Mouse (Mus musculus): ENCODE data around the gene Gpm6b. TPM values are rescaled to one million over a fixed set of nuclear protein-coding genes. Genes with fewer than 3 reads are reported as not detected.

Gene Gpm6b
- total RNA-seq, 4 experiments from 2014 or later = 10.5 to 11.3 (median 10.5) TPM

- no peak for DNase-seq (ENCODE audit: low spot score)
Measured at GRCm38 (mm10) chrX:166304355-166304754, 65.6 kb downstream of the Gpm6b start.

GRCm38 (mm10) chrX:166307437-166308222 is 68.9 kb downstream of the Gpm6b start:
- no peak for DNase-seq (ENCODE audit: low spot score)

DNA sequence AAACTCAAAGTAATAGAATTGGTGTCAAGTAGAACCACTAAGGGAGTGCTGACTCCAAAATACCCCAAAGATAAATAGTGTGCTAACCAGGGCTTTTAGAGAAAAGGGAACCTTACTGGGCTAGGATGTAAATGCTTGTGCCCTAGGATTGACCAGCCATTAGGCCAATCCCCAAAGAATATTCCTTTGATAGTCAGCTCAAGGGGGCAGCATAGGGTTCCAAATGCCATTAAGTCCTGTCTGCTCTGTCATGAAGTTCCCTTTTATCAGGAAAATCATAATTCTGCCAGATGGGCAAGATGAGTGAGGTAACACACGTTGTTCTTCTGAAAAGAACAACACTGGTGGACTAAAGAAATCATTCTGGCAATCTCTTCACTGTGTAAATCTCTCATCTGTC is 70.1 kb downstream of the Gpm6b start:
- DNase-seq (ENCODE audit: low spot score) = no peak

DNA sequence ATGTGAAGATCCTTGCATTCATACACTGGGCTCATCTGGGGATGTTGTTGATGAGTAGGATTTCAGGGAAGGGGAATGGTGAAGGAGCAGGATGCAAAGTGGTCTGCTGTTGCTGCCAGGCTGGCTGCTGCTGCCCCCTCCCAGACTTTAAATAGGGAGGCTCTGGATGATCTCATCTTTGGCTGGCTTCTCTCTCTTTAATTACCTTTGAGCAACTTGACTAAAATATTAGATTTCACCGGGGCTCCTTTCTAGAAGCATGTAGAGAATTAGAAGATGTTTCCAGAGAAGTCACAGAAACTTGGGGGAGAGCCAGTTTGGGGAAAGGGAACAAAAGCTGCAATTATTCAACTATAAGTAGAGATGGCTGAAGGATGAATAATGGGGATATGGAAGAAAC is 76.5 kb downstream of the Gpm6b start:
- no peak for DNase-seq (ENCODE audit: low spot score)

DNA sequence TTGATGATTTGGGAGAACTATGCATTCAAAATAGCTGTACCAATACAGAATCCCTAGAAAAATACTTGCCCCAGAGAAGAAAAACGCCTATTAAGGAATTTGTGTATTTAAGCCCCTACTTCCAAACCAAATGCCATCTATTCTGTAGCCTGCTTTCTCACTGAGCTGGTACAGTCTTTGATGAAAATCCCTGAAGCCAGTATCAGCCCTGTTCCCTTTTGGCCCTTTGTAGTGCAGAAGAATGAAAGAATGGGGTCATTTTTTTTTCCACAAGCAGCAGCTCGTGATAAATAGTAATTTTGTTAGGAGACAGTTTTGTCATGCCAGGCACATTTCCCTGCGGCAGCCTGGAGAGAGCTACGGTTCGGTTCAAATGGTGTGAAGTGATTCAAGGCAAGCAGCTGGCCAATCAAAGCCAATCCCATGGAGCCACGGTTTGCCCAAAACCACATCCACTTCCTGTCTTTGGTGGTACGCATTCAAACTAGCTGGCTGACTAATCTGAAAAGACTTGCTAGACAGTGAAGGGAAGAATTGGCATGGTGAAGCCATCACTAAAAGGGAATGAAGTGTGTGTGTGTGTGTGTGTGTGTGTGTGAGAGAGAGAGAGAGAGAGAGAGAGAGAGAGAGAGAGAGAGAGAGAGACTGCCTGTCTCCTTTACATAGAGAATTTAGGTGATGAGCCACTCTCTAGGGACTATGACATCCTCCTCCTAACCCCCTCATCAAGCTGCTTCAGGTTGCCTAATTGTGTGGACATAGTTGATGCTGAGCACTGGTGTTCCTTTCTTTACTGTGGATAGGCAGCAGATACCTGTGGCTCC is 78.1 kb downstream of the Gpm6b start:
- DNase-seq (ENCODE audit: low spot score) = no peak

- DNase-seq (ENCODE audit: low spot score) = no peak
Measured at GRCm38 (mm10) chrX:166317376-166317679, 78.6 kb downstream of the Gpm6b start.

- DNase-seq (ENCODE audit: low spot score) = no peak
Measured at GRCm38 (mm10) chrX:166323226-166323625, 84.5 kb downstream of the Gpm6b start.

GRCm38 (mm10) chrX:166327621-166328020 is 88.9 kb downstream of the Gpm6b start:
- no peak for DNase-seq (ENCODE audit: low spot score)

- no peak for DNase-seq (ENCODE audit: low spot score)
Measured at GRCm38 (mm10) chrX:166328219-166328901, 89.6 kb downstream of the Gpm6b start.

DNA sequence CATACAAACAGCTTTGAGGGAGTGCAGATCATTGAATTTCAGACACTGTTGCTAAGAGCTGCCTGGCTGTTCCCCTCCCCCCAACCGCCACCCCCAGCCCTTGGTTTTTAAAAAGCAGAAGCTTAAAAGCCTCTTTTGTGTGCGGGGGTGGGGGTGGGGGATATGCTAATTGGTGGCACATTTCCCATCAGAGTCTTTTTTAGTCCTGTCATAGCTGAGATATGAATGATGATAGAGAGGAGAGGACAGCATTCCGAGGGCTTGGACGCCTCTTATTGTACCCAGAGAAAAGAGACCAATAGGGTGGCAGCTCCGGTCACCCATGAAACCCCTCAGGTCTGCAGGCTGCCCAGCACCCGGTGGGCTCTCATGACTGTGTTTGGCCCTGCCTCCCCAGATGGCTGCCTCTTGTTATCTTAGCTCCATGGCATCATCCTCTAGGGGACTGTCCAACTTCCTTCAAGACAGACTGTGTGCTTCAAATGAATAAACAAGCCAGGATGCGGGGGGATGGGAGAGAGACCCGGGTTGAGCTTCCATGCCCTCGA is 90.3 kb downstream of the Gpm6b start:
- no peak for DNase-seq (ENCODE audit: low spot score)

GRCm38 (mm10) chrX:166334516-166335136 is 95.9 kb downstream of the Gpm6b start:
- DNase-seq (ENCODE audit: low spot score) = no peak

- no peak for DNase-seq (ENCODE audit: low spot score)
Measured at GRCm38 (mm10) chrX:166338353-166338752, 99.6 kb downstream of the Gpm6b start.

DNA sequence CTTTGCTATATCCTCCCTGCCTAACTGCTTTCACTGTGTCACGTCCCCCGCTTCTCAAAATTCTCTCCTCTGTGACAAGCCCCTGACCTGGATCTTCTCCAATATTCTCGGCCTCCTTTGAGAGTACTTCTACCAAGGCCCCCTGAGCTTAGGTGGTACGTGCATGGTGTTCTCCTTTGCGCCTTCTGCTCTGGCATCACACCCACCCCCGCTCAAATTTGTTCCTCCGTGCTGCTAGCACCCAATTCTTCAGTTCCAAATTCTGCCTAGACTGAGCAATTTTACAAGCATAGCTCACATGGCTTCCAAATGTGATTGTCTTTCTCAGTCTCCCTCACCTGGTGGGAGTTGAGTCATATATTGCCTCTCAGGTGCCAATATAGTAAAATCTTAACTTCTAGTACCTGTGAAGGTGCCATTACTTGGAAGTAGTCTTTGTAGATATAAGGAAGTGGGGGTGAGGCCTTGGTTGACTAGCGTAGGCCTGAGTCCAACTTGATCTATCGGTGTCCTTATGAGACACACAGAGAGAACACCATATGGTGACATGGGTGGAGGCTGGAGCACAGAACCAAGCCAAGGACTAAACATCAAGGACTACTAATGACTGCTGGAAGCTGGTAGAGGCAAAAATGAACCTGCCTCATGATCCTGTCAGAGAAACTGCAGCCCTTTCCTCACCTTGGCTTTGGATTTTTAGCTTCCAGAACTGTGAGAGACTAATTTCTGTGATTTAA is 100.2 kb downstream of the Gpm6b start:
- DNase-seq (ENCODE audit: low spot score) = no peak

- DNase-seq (ENCODE audit: low spot score) = no peak
Measured at GRCm38 (mm10) chrX:166339911-166340310, 101.2 kb downstream of the Gpm6b start.

DNA sequence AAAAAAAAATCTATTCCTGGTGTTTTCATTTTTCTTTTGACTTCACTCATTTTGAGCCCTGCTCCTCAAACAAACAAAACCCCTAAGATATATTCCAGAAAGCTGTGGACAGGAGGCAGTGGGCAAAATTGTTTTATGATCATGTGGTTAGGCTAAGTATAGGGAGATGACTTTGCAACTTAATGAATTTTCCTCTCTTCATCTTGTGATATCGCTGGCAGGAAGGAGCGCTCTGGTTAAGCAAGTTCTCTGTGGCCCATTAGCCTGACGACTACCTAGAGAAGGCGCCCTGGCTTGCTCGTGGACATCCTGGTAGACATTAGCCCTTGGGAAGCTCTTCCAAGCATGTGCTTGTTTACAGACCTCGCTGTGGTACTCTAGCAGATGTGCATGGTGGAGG is 103.1 kb downstream of the Gpm6b start:
- DNase-seq (ENCODE audit: low spot score) = no peak

DNA sequence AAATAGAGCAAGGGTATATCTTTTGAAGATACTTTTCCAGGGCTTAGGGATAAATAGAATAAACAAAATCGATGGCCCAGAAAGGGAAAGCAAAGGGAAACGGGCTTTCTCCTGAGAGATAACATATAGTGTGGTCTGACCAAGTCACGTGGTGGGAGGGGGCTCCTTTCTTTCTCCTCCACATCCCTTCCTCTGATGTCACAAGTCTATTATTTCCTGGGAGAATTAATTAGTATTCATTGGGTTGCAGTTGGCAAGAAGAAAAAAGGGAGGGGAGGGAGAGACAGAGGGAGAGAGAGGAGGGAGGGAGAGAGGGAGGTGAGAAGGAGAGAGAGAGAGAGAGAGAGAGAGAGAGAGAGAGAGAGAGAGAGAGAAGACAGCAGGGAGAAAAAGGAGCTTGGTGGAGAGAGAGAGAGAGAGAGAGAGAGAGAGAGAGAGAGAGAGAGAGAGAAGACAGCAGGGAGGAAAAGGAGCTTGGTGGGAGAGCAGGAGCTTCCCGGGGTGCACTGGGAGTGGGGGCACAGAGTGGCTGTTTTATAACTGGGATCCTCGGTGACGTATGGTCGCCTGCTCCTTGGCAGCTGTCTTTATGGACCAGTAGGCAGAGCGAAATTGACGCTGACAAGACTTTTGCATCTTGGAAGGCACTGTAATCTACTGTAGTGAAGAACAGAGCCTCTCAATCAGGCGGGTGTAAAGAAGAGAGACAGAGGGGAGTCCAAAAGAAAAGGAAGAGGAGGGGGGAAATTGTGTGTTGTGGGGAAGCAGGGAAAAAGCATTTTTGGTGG is 105.7 kb downstream of the Gpm6b start:
- DNase-seq (ENCODE audit: low spot score) = no peak

GRCm38 (mm10) chrX:166348086-166348485 is 109.4 kb downstream of the Gpm6b start:
- no peak for DNase-seq (ENCODE audit: low spot score)

GRCm38 (mm10) chrX:166348634-166349033 is 109.9 kb downstream of the Gpm6b start:
- no peak for DNase-seq (ENCODE audit: low spot score)

DNA sequence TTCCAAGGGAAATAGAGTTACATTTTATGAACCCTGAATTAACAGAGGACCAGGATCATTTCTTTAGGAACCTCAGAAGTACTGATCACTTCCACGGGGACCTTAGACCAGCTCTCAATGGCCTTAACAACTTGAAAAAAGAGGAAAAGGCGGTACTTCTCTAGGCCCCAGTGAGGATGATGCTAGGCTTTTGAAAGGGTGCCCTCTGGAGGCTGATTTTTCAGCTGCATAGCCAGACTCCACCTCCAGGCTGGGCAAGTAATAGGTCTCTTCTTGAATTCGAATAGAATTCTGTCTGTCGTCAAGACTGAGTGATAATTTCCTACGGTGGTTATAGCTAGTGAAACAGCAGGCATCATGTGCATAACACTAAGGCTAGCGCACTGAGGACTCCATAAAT is 113.1 kb downstream of the Gpm6b start:
- peak; percentile 28 for DNase-seq (ENCODE audit: low spot score)

GRCm38 (mm10) chrX:166353412-166353811 is 114.7 kb downstream of the Gpm6b start:
- DNase-seq (ENCODE audit: low spot score) = no peak

Measured in heart, adult 8-10 months (tissue).